Mouse (Mus musculus): ENCODE data around the gene Gng10.

Gng10 gene

GRCm38 (mm10) chr4:59015181-59015580 is 19.7 kb upstream of the Gng10 start:
- DNase-seq (ENCODE audit: low spot score in 2 of 2) = no peak

- no peak for DNase-seq (ENCODE audit: low spot score in 2 of 2)
Observed at GRCm38 (mm10) chr4:59016922-59017321, 18.0 kb upstream of the Gng10 start.

- no peak for DNase-seq (ENCODE audit: low spot score in 2 of 2)
Observed at GRCm38 (mm10) chr4:59034325-59034917, 467 bp upstream of the Gng10 start.

DNA sequence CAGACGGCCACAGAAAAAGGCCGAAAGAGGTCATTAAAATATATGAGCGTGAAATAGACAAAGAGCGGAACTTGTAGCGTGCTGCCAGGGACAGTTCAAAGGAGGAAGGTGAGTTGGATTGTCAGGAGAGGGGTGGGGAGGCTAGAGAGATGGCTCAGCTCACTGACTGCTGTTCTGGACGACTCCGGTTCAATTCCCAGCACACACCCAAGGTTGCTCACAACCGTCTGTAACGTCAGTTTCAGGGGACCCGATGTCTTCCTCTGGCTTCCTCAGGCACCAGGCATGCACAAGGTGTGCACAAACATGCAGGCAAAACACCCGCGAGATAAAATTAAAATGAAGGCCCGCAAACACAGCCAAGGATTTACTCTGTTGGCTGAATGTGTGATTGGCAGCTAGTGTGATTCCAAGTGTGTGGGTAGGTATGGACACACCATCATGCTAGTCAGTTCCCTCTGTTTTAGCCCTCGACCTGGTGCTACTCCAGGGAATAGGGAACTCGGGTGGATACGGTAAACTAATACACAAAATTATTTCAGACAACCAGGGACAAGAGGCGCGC is 980 bp downstream of the Gng10 start:
- DNase-seq (ENCODE audit: low spot score in 2 of 2) = no peak

DNA sequence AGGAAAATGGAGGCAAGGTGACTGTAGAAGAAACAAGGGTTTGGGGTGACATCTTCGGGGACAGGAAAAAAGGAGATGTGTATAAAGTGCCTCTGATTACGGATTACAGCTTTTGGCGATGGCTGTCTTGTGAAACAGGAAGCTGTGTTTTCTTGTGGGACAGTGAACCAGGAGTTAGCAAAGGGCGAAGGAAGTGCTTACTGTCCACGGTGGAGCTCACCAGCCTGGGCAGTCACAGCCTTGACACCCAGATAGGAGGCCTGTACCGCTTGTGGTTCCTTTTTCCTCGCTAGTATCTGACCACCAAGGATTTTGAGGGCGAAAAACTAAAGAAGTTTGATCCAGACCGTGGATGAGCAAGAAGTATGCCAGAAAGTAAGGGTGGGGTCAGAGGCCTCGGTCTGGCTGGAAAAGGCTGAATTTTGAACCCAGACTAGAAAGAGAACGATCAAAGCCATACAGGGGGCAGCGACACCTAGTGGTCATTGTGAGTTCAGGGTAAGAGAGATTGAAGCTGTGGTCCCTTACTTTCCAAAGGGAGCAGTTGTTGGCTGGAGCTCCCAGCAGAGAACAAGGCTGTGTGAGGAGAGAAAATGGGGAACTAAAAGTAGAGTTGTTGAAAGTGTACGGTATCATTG is 1.7 kb downstream of the Gng10 start:
- DNase-seq (ENCODE audit: low spot score in 2 of 2) = peak; percentile 61 to 70

DNA sequence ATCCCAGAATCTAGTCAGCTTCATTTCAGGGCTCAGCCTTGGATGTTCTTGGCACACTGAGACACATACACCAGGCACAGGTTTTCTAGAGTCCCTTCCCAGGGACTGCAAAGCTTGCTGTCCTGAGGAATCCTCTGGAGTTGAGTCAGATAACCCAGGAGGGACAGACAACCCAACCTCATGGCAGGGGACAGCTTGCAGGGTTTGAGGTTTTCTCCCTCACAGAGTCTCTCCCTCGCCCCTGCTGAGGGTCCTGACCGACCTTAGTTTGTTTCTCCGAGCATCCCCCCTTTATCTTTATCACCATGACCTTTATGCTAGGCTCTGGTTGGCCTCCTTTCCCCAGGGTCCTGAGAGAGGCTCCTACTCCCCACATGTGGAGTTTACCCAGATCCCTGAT is 2.6 kb downstream of the Gng10 start:
- DNase-seq (ENCODE audit: low spot score in 2 of 2) = no peak

GRCm38 (mm10) chr4:59040397-59041287 is 5.8 kb downstream of the Gng10 start:
- DNase-seq (ENCODE audit: low spot score in 2 of 2) = no peak

DNA sequence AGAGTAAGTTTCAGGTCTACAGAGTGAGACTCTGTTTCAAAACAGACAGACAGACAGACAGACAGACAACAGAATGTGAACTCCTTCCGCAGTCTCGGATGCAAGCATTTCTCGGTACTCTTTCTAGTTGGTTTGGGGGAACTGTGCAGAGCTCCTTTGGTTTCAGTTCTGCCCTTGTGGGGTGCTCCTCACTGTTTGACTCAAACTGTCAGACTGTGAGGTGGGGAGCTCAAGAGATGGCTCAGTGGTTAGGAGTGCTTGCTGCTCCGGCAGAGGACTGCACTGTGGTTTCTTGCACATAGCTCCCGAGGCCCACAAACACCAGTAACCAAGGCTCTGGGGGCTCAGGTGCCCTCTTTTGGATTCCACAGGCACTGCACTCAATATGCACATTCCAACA is 8.2 kb downstream of the Gng10 start:
- DNase-seq (ENCODE audit: low spot score in 2 of 2) = no peak

DNA sequence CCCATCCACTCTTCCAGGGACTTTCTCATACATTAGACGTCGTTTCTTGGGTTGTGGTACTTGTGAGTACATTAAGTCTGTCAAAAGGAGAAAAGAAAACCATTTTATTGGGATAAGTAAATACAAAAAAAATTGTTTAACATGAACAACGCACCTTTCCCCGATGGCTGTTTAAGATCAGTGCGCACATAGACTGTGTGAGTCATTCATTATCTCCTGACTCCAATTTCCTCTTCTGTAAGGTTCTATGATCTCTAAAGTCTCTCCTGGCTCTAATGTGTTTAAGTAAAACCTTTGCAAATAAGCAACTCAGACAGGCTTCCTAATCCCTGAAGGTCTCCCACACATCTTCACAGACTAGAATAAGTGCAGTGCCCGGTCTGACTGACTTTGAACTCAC is 9.0 kb downstream of the Gng10 start:
- DNase-seq (ENCODE audit: low spot score in 2 of 2) = no peak

DNA sequence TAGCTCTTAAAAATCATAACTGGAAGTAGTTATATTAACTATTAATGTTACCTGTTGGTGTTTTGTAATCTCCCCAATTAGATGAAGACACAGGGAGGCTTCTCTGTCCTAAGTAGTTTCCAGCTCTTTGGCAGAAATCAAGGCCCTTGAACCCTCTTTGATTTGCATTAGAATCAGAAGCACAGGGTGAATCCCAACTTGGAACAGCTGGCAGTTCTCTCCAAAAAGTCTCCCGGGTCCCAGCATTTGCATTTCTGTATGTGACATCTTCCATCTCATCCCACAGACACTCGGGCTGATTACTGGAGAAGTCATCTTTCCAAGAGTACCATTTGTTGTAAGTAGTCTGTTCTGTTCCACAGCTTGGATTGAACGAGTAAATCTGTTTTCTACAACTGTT is 12.3 kb downstream of the Gng10 start:
- DNase-seq (ENCODE audit: low spot score in 2 of 2) = no peak

DNA sequence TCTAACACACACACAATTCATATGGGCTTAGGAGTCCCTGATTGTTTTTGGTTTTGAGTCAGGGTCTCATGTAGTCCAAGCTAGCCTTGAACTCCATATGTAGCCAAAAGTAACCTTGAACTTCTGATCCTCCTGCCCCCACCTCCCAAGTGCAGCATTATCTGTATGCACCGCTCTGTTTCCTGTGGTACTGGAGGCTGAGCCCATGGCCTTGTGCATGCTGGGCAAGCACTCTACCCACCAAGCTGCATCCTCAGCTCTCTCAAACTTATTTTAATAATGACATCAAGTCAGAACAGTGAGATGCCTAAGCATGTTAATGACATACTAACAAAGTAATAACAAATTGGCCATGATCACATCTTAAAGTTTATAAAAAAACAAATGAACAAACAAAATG is 16.2 kb downstream of the Gng10 start:
- no peak for DNase-seq (ENCODE audit: low spot score in 2 of 2)

- DNase-seq (ENCODE audit: low spot score in 2 of 2) = no peak
Observed at GRCm38 (mm10) chr4:59057929-59058328, 23.0 kb downstream of the Gng10 start.

DNA sequence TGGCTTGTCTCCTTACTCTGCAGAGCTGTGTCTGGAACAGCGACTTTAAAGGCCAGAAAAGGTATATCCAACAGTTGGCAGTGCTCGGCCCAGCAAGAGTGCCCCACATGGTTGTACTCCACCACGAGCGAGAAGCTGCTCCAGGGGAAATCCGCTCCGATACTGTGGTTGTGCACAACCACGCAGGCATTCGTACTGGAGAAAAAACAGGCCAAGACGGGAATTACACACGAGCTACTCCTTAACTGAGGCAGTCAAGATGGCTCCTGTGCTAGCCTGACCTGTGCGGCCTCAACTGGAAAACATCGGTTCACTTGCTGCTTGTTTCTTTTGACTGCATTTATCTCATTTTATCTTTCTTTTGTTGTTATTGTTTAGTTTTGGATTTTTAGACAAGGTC is 27.6 kb downstream of the Gng10 start:
- DNase-seq (ENCODE audit: low spot score in 2 of 2) = no peak

GRCm38 (mm10) chr4:59069276-59069675 is 34.4 kb downstream of the Gng10 start:
- DNase-seq (ENCODE audit: low spot score in 2 of 2) = no peak

GRCm38 (mm10) chr4:59083430-59083829 is 48.5 kb downstream of the Gng10 start:
- DNase-seq (ENCODE audit: low spot score in 2 of 2) = no peak

GRCm38 (mm10) chr4:59089391-59089790 is 54.5 kb downstream of the Gng10 start:
- no peak for DNase-seq (ENCODE audit: low spot score in 2 of 2)

Data from spleen, postnatal 14 days (tissue).